Mouse (Mus musculus) liver, embryonic 15.5 days (tissue): Measurements from ENCODE around the gene Twf2. TPM values are rescaled to one million over a fixed set of nuclear protein-coding genes. Genes with fewer than 3 reads are reported as not detected.

Experiments used
- ATAC-seq: fragments of 200-750 bp; cut with Nextera tagmentation; 2 replicates; pipeline ENCODE4 v1.8.0; 2017; ENCODE audit warnings: moderate number of reproducible peaks, mild to moderate bottlenecking, moderate library complexity; ENCODE audit not compliant: insufficient read depth
- H3K27ac ChIP-seq: fragments of 300-500 bp; sonication (generic); replicated peaks from 2 replicates; pipeline ENCODE4 v1.5.1; 2015; ENCODE audit warnings: mild to moderate bottlenecking, inconsistent platforms
- H3K27me3 ChIP-seq: fragments of 300-500 bp; sonication (generic); 2 replicates; pipeline ENCODE4 v1.6.1; 2015; ENCODE audit warnings: mild to moderate bottlenecking, inconsistent platforms
- H3K36me3 ChIP-seq: fragments of 300-500 bp; sonication (generic); replicated peaks from 2 replicates; pipeline ENCODE4 v1.6.1; 2015; ENCODE audit warnings: moderate library complexity, mild to moderate bottlenecking, inconsistent platforms
- H3K4me1 ChIP-seq: fragments of 300-500 bp; sonication (generic); replicated peaks from 2 replicates; pipeline ENCODE4 v1.6.1; 2015; ENCODE audit warnings: inconsistent platforms
- H3K4me2 ChIP-seq: fragments of 300-500 bp; sonication (generic); 2 replicates; pipeline ENCODE4 v1.6.1; 2015; ENCODE audit warnings: moderate library complexity, mild to moderate bottlenecking, inconsistent platforms
- H3K4me3 ChIP-seq: fragments of 300-500 bp; sonication (generic); replicated peaks from 2 replicates; pipeline ENCODE4 v1.5.1; 2015; ENCODE audit warnings: mild to moderate bottlenecking, inconsistent platforms
- H3K9ac ChIP-seq: fragments of 300-500 bp; sonication (generic); 2 replicates; pipeline ENCODE4 v1.6.1; 2015; ENCODE audit warnings: moderate library complexity, mild to moderate bottlenecking, inconsistent platforms
- H3K9me3 ChIP-seq: fragments of 300-500 bp; sonication (generic); replicated peaks from 2 replicates; pipeline ENCODE4 v1.6.1; 2016; ENCODE audit warnings: inconsistent platforms
- WGBS: fragments of 180-500 bp; shearing (Covaris S2); methylation state at CpG from one replicate; pipeline ENCODE4 v1.1.7; 2015; ENCODE audit warnings: mixed read lengths; ENCODE audit not compliant: insufficient replicate concordance; 5-methylcytosine and 5-hydroxymethylcytosine counted together
- polyA plus RNA-seq: library from polyadenylated mRNA; unstranded; fragments of >200 nt; fragmentation: Nextera tagmentation; extraction: Ambion mirVana; gene quantifications from 2 replicates; pipeline ENCODE4 v1.2.1, GENCODE M21; 2015

Gene Twf2
- 23.5 and 23.8 TPM in 2 replicates for polyA plus RNA-seq

DNA sequence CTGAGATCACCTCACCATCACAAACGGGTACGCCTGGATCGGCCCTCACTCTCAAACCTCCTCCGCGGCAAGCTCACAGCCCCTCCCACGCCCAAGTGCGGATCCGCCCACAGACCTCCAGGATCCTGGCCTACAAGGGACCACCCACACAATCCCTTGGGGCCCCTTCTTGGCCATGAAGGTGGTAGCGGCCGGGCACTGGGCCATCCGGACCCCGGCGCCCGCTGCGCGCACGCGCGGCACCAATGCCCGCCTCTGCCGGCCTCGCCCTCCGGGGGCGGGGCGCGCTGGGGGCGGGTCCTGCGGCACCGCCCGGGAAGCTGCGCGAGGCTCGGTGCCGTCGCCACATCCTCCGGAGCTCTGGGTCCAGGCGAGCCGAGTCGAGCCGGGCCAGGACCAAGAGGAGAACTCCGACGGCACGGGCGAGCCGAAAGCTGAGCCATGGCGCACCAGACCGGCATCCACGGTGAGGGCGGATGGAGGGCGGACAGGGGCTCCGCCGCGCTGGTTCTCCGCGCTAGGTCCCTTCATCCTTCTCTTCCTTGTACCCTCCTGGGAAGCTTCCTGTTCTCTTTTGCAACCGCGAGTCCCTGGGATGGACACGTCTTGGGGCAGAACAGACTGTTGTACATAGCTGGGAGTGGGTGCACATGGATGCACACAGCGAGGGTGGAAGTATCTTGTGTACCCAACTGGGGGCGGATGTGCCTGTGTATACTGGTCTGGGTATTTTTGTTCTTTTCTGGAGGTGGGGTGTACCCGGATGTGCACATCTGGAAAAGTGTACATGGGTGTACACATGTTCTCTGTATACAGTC lies at the start of gene Twf2:
Gene Twf2, plus strand, starts transcription at position 290 of the 818 bp plus-strand sequence.
- H3K4me1 ChIP-seq: peaks cover 58% of the 10 kb centered on the region

DNA sequence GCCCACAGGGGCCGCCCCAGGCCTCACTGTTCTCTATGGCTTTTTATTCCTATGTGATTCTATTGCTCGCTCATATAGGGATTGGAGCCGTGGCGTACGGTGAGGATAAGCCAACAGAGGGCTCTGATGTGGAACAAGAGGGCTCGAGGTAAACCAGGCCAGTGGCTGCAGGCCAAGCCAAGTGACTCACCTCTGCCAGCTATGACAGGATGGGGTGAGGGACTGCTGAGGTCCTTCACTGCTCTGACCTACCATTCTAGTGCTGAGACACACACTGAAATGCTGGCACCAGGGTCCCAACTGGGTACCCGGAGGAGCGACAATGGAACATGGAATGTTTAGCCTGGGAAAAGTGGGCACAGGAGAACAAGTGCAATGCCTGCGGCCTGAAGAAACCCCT lies 48.8 kb upstream of the Twf2 start:
- no peaks in the 10 kb centered on the region for H3K36me3 ChIP-seq
- WGBS: 70% methylated on average over 9 of the region's 9 CpGs
- no peak overlapping the region for H3K4me3 ChIP-seq
- ATAC-seq: no peak
- H3K27ac ChIP-seq: no peak overlapping the region
- no peak overlapping the region for H3K9ac ChIP-seq
- H3K4me2 ChIP-seq: no peak overlapping the region
- H3K4me1 ChIP-seq: peaks cover 18% of the 10 kb centered on the region
- peaks cover 33% of the 10 kb centered on the region for H3K27me3 ChIP-seq
- no peaks in the 10 kb centered on the region for H3K9me3 ChIP-seq

More for the DNA sequence above, at the start of gene Twf2:
- Histone ChIP-seq H3K9me3 (no peaks in the 10 kb centered on the region), H3K4me3 (peak within 1 kb of the TSS; percentile 75), H3K27ac (peak within 1 kb of the TSS; percentile 65), H3K36me3 (no peaks in the 10 kb centered on the region), H3K27me3 (peaks cover 10% of the 10 kb centered on the region; the same call in 1 of the 2 replicates), H3K4me2 (peak within 1 kb of the TSS; percentile 96), H3K9ac (peak within 1 kb of the TSS; percentile 69)
- peak; percentile 84 for ATAC-seq
- WGBS: under 1% methylated on average over 61 of the region's 61 CpGs

DNA sequence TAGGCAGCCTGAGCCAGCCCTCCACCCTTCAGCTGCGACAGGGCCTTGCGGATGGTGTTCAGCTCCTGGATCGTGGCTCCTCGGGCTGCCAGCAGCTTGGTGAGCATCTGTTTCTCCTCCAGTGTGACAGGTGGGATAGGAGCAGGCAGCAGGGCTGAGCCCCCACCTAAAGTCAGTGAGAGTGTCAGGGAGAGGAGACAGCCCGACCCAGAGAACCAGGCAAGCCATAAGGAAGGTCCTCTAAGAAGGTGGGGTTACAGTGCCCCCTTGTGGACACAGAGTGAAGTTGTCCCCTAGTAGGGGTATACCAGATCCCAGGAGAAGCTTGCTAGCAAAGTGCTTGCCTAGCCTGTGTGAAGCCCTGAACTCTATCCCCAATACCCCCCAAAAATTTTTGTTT lies 46.5 kb upstream of the Twf2 start:
- Histone ChIP-seq H3K9me3 (no peaks in the 10 kb centered on the region), H3K27me3 (peaks cover 10% of the 10 kb centered on the region), H3K27ac (no peak overlapping the region), H3K9ac (no peak overlapping the region), H3K4me3 (peak overlapping the region; percentile 45), H3K4me1 (peaks cover 27% of the 10 kb centered on the region), H3K36me3 (no peaks in the 10 kb centered on the region), H3K4me2 (peak overlapping the region; percentile 36)
- WGBS: 67% methylated on average over 5 of the region's 5 CpGs
- no peak for ATAC-seq

DNA sequence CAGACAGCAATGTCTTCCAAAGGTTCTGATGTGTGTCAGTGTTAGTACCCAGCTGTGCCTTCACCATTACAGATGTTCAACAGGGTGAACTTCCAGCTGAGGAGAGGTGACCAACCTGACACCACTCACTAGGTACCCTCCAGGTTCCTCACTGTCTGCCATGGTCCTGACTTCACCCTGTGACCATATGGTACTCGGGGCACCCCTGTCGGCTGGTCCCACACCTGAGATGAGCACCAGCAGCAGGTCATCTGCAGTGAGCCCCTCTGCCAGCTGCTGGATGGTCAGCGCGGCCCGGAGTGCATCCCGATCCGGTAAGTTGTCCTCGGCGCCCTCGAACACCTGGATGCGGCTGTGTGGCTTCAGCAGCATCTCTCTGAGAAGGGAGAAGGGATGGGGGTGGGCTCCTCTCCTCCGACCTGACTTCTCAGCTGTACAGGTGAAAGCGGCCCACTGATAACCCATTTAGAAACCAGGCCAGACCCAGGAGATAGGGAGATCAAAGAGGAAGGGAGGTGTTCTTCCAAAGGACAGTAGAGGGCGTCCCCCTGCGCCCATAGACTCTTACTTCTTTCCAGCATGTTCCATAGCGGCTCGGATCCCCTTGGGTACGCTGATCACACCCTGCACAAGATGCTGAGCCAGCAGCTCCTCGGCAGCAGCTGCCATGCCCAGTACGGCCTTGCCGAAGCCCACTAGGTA lies 45.8 kb upstream of the Twf2 start:
- no peak for ATAC-seq
- peak overlapping the region; percentile 31; the same call in 1 of the 2 replicates for H3K9ac ChIP-seq
- WGBS: 74% methylated on average over 21 of the region's 21 CpGs

DNA sequence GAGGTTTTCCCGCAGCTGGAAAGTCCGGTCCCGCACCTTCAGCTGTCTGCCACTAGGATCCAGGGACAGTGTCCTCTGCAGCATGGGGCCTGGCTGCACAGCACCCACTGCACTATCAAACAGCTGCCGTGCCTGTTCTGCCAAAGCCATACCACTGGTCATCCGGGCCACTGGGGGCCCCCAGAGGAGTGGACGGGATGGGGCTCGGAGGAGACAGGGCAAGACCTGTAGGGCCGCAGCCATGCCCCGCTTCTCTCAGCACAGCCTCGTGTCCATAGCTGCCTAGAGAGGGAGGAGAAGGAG lies 45.3 kb upstream of the Twf2 start:
- H3K9me3 ChIP-seq: no peaks in the 10 kb centered on the region
- H3K36me3 ChIP-seq: no peaks in the 10 kb centered on the region
- peak overlapping the region; percentile 36 for H3K4me2 ChIP-seq
- WGBS: 75% methylated on average over 10 of the region's 10 CpGs
- peak overlapping the region; percentile 75 for H3K27ac ChIP-seq
- peak overlapping the region; percentile 31; the same call in 1 of the 2 replicates for H3K9ac ChIP-seq
- peaks cover 27% of the 10 kb centered on the region for H3K4me1 ChIP-seq
- ATAC-seq: 0 out of 2 replicates have a peak, but pooled peaks have one; percentile 5
- peak overlapping the region; percentile 45 for H3K4me3 ChIP-seq
- 0 out of 2 replicates have a peak, but pooled peaks cover under 1% of the 10 kb centered on the region for H3K27me3 ChIP-seq

More for the DNA sequence above, 45.8 kb upstream of the Twf2 start:
- H3K36me3 ChIP-seq: no peaks in the 10 kb centered on the region
- H3K4me3 ChIP-seq: peak overlapping the region; percentile 45
- no peaks in the 10 kb centered on the region for H3K9me3 ChIP-seq
- H3K4me2 ChIP-seq: peak overlapping the region; percentile 36
- H3K27me3 ChIP-seq: peaks cover 5% of the 10 kb centered on the region; the same call in 1 of the 2 replicates
- peak overlapping the region; percentile 75 for H3K27ac ChIP-seq
- H3K4me1 ChIP-seq: peaks cover 27% of the 10 kb centered on the region

DNA sequence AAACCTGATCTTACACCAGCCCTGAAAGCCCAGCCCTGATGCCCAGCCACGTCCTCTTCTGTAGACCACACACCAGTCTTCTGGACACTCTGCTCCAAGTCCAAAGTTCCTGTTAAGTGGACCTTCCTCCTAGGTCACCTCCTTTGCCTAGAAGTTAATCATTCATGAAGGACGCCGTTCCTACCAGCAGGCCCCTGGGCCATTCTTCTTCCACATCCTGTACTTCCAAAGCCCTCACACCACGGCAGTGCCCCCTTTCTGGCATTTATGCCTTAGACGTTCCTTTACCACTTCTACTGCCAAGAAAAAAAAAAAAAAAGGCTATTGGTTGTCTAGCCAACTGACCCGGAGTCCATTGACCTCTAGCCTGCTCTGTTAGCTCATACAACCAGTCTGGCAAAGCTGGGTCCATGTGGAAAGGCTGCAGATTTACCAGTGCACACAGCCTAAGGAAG lies 44.8 kb upstream of the Twf2 start, which contains the start of gene Glyctk:
Gene Glyctk, minus strand, starts transcription at position 102 of the 455 bp plus-strand sequence.
- Histone ChIP-seq H3K27ac (peak within 1 kb of the TSS; percentile 75), H3K4me3 (peak within 1 kb of the TSS; percentile 45), H3K36me3 (no peaks in the 10 kb centered on the region), H3K9ac (peak within 1 kb of the TSS; percentile 31; the same call in 1 of the 2 replicates), H3K27me3 (no peaks in the 10 kb centered on the region), H3K9me3 (no peaks in the 10 kb centered on the region), H3K4me1 (peaks cover 27% of the 10 kb centered on the region), H3K4me2 (peak within 1 kb of the TSS; percentile 36)
- WGBS: 54% methylated on average over 6 of the region's 6 CpGs
- ATAC-seq: peak; percentile 55

DNA sequence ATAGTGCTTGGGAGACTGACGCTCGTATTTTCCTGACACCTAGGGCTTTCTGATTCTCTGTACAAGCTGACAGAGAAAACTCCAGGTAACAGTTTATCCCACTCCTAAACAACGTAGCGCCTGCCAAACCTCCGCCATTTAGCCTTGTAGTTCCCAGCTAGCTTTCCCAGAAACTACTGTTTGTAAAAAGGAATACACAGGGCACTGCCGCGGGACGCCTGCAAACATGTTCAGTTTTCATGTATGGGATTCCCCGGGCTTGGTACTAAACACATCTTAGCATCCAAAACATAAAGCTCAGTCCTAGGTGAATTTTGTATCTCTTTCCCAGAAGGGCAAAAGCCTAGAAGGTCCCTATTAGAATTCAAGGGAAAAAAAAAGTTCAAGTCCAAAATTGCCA lies 43.7 kb upstream of the Twf2 start:
- Histone ChIP-seq H3K27me3 (peaks cover 3% of the 10 kb centered on the region; the same call in 1 of the 2 replicates), H3K4me3 (peak overlapping the region; percentile 68; the same call in 1 of the 2 replicates), H3K27ac (peak overlapping the region; percentile 69; the same call in 1 of the 2 replicates), H3K9me3 (no peaks in the 10 kb centered on the region), H3K9ac (no peak overlapping the region), H3K4me1 (peaks cover 27% of the 10 kb centered on the region), H3K4me2 (peak overlapping the region; percentile 74), H3K36me3 (no peaks in the 10 kb centered on the region)
- no peak for ATAC-seq
- WGBS: 78% methylated on average over 9 of the region's 9 CpGs

DNA sequence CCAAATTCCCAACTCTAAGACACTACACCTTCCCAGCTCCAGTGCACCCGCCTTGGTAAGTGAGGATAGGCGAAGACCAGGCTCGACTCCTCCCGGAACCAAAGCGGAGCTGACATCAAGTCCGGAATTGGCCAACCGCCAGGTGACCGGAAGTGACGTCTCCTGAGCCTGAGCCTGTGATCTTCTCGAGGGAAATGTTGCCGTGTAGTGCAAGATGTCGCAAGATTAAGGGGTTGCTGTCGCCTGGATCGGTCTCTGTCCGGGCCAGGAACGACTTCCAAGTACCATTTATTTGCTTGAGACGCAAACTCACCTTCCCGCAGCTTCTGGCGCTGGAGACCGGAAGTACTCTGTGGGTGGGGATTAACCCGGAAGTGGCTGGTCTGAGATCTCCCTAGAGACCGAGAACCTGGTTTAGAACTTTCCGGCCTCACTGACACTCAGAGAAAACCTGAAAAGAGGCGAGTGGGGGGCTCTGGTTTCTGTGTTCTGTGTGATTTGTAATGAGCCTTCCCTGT lies 43.1 kb upstream of the Twf2 start:
- Histone ChIP-seq H3K9ac (peak overlapping the region; percentile 52), H3K27me3 (peaks cover 3% of the 10 kb centered on the region; the same call in 1 of the 2 replicates), H3K36me3 (no peaks in the 10 kb centered on the region), H3K4me2 (peak overlapping the region; percentile 74), H3K4me3 (peak overlapping the region; percentile 68), H3K9me3 (no peaks in the 10 kb centered on the region), H3K27ac (peak overlapping the region; percentile 84), H3K4me1 (peaks cover 27% of the 10 kb centered on the region)
- ATAC-seq: peak; percentile 63
- WGBS: 4% methylated on average over 24 of the region's 24 CpGs

DNA sequence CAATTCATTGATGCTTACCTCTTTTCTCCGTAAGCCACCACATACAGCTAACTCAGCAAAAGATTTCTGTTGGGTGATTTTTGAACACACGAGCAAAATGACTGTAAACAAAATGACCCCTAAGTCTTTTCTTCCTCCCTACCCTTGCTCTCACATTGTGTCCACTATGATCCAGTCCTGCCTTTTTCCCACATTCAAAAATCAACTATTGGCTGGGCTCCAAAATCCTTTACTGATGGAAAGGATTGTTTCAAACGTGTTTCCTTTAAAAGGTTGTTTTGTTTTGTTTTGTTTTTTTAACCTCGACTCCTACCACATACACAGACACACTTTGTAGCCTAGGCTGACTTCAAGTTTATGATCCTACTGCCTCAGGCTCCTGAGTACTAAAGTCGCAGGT lies 42.5 kb upstream of the Twf2 start:
- no peaks in the 10 kb centered on the region for H3K9me3 ChIP-seq
- peak overlapping the region; percentile 68 for H3K4me3 ChIP-seq
- peak overlapping the region; percentile 74 for H3K4me2 ChIP-seq
- H3K4me1 ChIP-seq: peaks cover 25% of the 10 kb centered on the region
- WGBS: 39% methylated on average over 5 of the region's 5 CpGs
- H3K27ac ChIP-seq: peak overlapping the region; percentile 84
- peak overlapping the region; percentile 52 for H3K9ac ChIP-seq
- H3K27me3 ChIP-seq: peaks cover 3% of the 10 kb centered on the region; the same call in 1 of the 2 replicates
- no peaks in the 10 kb centered on the region for H3K36me3 ChIP-seq
- ATAC-seq: no peak

DNA sequence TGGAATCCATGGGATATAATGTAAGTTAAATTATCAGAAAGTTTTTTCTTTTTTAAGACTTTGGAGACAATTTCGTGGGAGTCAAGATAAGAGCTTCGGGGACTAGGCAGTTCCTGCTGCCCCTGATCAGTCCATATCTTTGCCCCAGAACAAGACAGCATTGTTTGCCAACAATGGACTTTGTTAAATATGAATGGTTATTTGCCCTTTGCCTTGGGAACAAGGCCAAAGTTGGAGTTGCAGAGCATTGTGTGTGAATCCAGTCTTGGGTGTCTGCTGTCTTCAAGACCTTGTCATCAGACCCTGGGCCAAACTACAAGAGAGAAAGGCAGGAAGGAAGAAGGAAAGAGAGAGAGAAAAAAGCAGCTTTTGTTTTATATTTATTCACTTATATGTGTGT lies 36.2 kb upstream of the Twf2 start:
- no peaks in the 10 kb centered on the region for H3K9me3 ChIP-seq
- H3K9ac ChIP-seq: no peak overlapping the region
- H3K4me3 ChIP-seq: no peak overlapping the region
- no peak overlapping the region for H3K4me2 ChIP-seq
- H3K27ac ChIP-seq: no peak overlapping the region
- WGBS: 24% methylated on average over 2 of the region's 2 CpGs
- peaks cover 15% of the 10 kb centered on the region for H3K4me1 ChIP-seq
- H3K27me3 ChIP-seq: peaks cover 3% of the 10 kb centered on the region; the same call in 1 of the 2 replicates
- ATAC-seq: no peak
- no peaks in the 10 kb centered on the region for H3K36me3 ChIP-seq
